Mouse (Mus musculus) MEL (cell line): ENCODE measurements around the gene Eif2b5. TPM values are rescaled to one million over a fixed set of nuclear protein-coding genes. Genes with fewer than 3 reads are reported as not detected.

Experiments
- DNase-seq: peaks from one replicate; pipeline ENCODE4 v3.0.0; 2011; ENCODE audit warnings: low read depth, low spot score
- H3K27ac ChIP-seq: 2 replicates; pipeline ENCODE4 v1.5.1; 2012; ENCODE audit warnings: low read depth, mild to moderate bottlenecking, control low read depth, low read length, moderate library complexity; ENCODE audit not compliant: control insufficient read depth
- H3K27me3 ChIP-seq, 2 experiments: fragments of 150-350 bp in 1 of 2; sonication (generic) in 1 of 2; 2 replicates each; pipeline ENCODE4 v1.6.1; 2012; ENCODE audit warnings: low read length in 2 of 2, mild to moderate bottlenecking in 2 of 2, improper control_type of control experiment in 1 of 2, moderate library complexity in 1 of 2; ENCODE audit not compliant: insufficient read depth in 2 of 2, control insufficient read depth in 1 of 2
- H3K36me3 ChIP-seq, 2 experiments: 2 replicates each; pipeline ENCODE4 v1.6.1; 2012 to 2014; ENCODE audit warnings: low read length in 2 of 2, improper control_type of control experiment in 1 of 2, inconsistent platforms in 1 of 2, mild to moderate bottlenecking in 1 of 2; ENCODE audit not compliant: insufficient read depth in 2 of 2, control insufficient read depth in 1 of 2
- H3K4me1 ChIP-seq, 2 experiments: fragments of 150-350 bp in 1 of 2; sonication (generic) in 1 of 2; 2 replicates each; pipeline ENCODE4 v1.6.1; 2012; ENCODE audit warnings: low read length in 2 of 2, improper control_type of control experiment in 1 of 2, mild to moderate bottlenecking in 1 of 2; ENCODE audit not compliant: insufficient read depth in 2 of 2, control insufficient read depth in 1 of 2
- H3K4me3 ChIP-seq, 2 experiments: fragments of 150-350 bp in 1 of 2; sonication (generic) in 1 of 2; 2 replicates each; pipeline ENCODE4 v1.5.1; 2012; ENCODE audit warnings: low read depth in 2 of 2, low read length in 2 of 2, mild to moderate bottlenecking in 2 of 2, moderate library complexity in 2 of 2, control low read depth in 1 of 2, improper control_type of control experiment in 1 of 2; ENCODE audit not compliant: control insufficient read depth in 1 of 2, insufficient read depth in 1 of 2
- H3K79me2 ChIP-seq: 2 replicates; pipeline ENCODE4 v1.6.1; 2012; ENCODE audit warnings: mild to moderate bottlenecking, low read length, moderate library complexity; ENCODE audit not compliant: control insufficient read depth, poor library complexity, insufficient read depth
- H3K9ac ChIP-seq: 2 replicates; pipeline ENCODE4 v1.6.1; 2012; ENCODE audit warnings: low read depth, mild to moderate bottlenecking, control low read depth, low read length, moderate library complexity; ENCODE audit not compliant: control insufficient read depth, poor library complexity, severe bottlenecking
- H3K9me3 ChIP-seq: fragments of 150-350 bp; sonication (generic); replicated peaks from 2 replicates; pipeline ENCODE4 v1.6.1; 2012; ENCODE audit warnings: mild to moderate bottlenecking, low read length, improper control_type of control experiment, moderate library complexity; ENCODE audit not compliant: insufficient read depth
- CHD2 ChIP-seq: IDR thresholded peaks from 2 replicates; pipeline ENCODE4 v1.6.1; 2011; ENCODE audit warnings: low read length, improper control_type of control experiment
- CTCF ChIP-seq, 3 experiments: IDR thresholded peaks in 2 of 3; conservative IDR thresholded peaks in 1 of 3; 2 replicates each; pipeline ENCODE4 v1.5.1; 2011 to 2012; ENCODE audit warnings: low read length in 3 of 3, low read depth in 2 of 3, mild to moderate bottlenecking in 2 of 3, improper control_type of control experiment in 1 of 3, inconsistent platforms in 1 of 3, mixed read lengths in 1 of 3, moderate library complexity in 1 of 3; ENCODE audit not compliant: control insufficient read depth in 1 of 3, insufficient read depth in 1 of 3, poor library complexity in 1 of 3, severe bottlenecking in 1 of 3
- E2F4 ChIP-seq: IDR thresholded peaks from 2 replicates; pipeline ENCODE4 v1.6.1; 2011; ENCODE audit warnings: low read depth, low read length, improper control_type of control experiment, borderline replicate concordance
- ELF1 ChIP-seq: IDR thresholded peaks from 2 replicates; pipeline ENCODE4 v1.6.1; 2014; ENCODE audit warnings: low read depth, mild to moderate bottlenecking, inconsistent platforms, low read length, improper control_type of control experiment, moderate library complexity
- EP300 ChIP-seq, 2 experiments: IDR thresholded peaks; 2 replicates each; pipeline ENCODE4 v1.6.1; 2011; ENCODE audit warnings: improper control_type of control experiment in 2 of 2, low read length in 2 of 2, low read depth in 1 of 2, mild to moderate bottlenecking in 1 of 2
- ETS1 ChIP-seq: IDR thresholded peaks from 2 replicates; pipeline ENCODE4 v1.6.1; 2012; ENCODE audit warnings: low read depth, mild to moderate bottlenecking, inconsistent platforms, low read length, improper control_type of control experiment, moderate library complexity
- GABPA ChIP-seq: IDR thresholded peaks from 2 replicates; pipeline ENCODE4 v1.6.1; 2012; ENCODE audit warnings: low read depth, mild to moderate bottlenecking, inconsistent platforms, low read length, improper control_type of control experiment, moderate library complexity
- HCFC1 ChIP-seq: IDR thresholded peaks from 2 replicates; pipeline ENCODE4 v1.6.1; 2012; ENCODE audit warnings: low read depth, mild to moderate bottlenecking, inconsistent platforms, low read length, improper control_type of control experiment, moderate library complexity
- JUND ChIP-seq: IDR thresholded peaks from 2 replicates; pipeline ENCODE4 v1.6.1; 2011; ENCODE audit warnings: low read depth, mild to moderate bottlenecking, improper control_type of control experiment, low read length
- KAT2A ChIP-seq: conservative IDR thresholded peaks from 2 replicates; pipeline ENCODE4 v1.6.1; 2012; ENCODE audit warnings: low read depth, low read length, improper control_type of control experiment, inconsistent platforms
- MAFK ChIP-seq: IDR thresholded peaks from 2 replicates; pipeline ENCODE4 v1.6.1; 2011; ENCODE audit warnings: low read depth, mild to moderate bottlenecking, low read length, improper control_type of control experiment, borderline replicate concordance
- MAZ ChIP-seq: IDR thresholded peaks from 2 replicates; pipeline ENCODE4 v1.6.1; 2012; ENCODE audit warnings: low read depth, mild to moderate bottlenecking, inconsistent platforms, low read length, improper control_type of control experiment
- MEF2A ChIP-seq: IDR thresholded peaks from 2 replicates; pipeline ENCODE4 v1.6.1; 2014; ENCODE audit warnings: low read depth, mild to moderate bottlenecking, inconsistent platforms, low read length, improper control_type of control experiment; ENCODE audit not compliant: poor library complexity, insufficient replicate concordance, severe bottlenecking; ENCODE audit errors: extremely low read depth
- MYB ChIP-seq: IDR thresholded peaks from 2 replicates; pipeline ENCODE4 v1.6.1; 2011; ENCODE audit warnings: mild to moderate bottlenecking, low read depth, low read length, improper control_type of control experiment
- NELFE ChIP-seq: IDR thresholded peaks from 2 replicates; pipeline ENCODE4 v1.6.1; 2011; ENCODE audit warnings: low read depth, low read length, improper control_type of control experiment
- POLR2AphosphoS2 ChIP-seq: IDR thresholded peaks from 2 replicates; pipeline ENCODE4 v1.6.1; 2011; ENCODE audit warnings: low read length, improper control_type of control experiment
- POLR2AphosphoS5 ChIP-seq: IDR thresholded peaks from 2 replicates; pipeline ENCODE4 v1.6.1; 2012; ENCODE audit warnings: low read depth, borderline replicate concordance, mild to moderate bottlenecking, inconsistent platforms, low read length, moderate library complexity, mixed read lengths
- RAD21 ChIP-seq: IDR thresholded peaks from 2 replicates; pipeline ENCODE4 v1.6.1; 2011; ENCODE audit warnings: mild to moderate bottlenecking, low read depth, low read length, improper control_type of control experiment
- RCOR1 ChIP-seq: IDR thresholded peaks from 2 replicates; pipeline ENCODE4 v1.6.1; 2012; ENCODE audit warnings: low read depth, mild to moderate bottlenecking, inconsistent platforms, low read length, improper control_type of control experiment
- TAL1 ChIP-seq: IDR thresholded peaks from 2 replicates; pipeline ENCODE4 v1.6.1; 2012; ENCODE audit warnings: mild to moderate bottlenecking, inconsistent platforms, low read length, moderate library complexity, mixed read lengths
- USF1 ChIP-seq: IDR thresholded peaks from 2 replicates; pipeline ENCODE4 v1.6.1; 2014; ENCODE audit warnings: low read depth, mild to moderate bottlenecking, inconsistent platforms, low read length, improper control_type of control experiment, moderate library complexity
- USF2 ChIP-seq, 2 experiments: IDR thresholded peaks; 2 replicates each; pipeline ENCODE4 v1.6.1; 2011 to 2012; ENCODE audit warnings: improper control_type of control experiment in 2 of 2, low read length in 2 of 2, borderline replicate concordance in 1 of 2, inconsistent platforms in 1 of 2, low read depth in 1 of 2, mild to moderate bottlenecking in 1 of 2; ENCODE audit not compliant: insufficient read depth in 1 of 2
- ZKSCAN1 ChIP-seq: IDR thresholded peaks from 2 replicates; pipeline ENCODE4 v1.6.1; 2012; ENCODE audit warnings: low read depth, mild to moderate bottlenecking, inconsistent platforms, low read length, improper control_type of control experiment, moderate library complexity
- ZMIZ1 ChIP-seq: IDR thresholded peaks from 2 replicates; pipeline ENCODE4 v1.6.1; 2012; ENCODE audit warnings: low read depth, mild to moderate bottlenecking, inconsistent platforms, low read length, improper control_type of control experiment, moderate library complexity
- ZNF384 ChIP-seq: IDR thresholded peaks from 2 replicates; pipeline ENCODE4 v1.6.1; 2012; ENCODE audit warnings: low read depth, mild to moderate bottlenecking, inconsistent platforms, low read length, improper control_type of control experiment
- polyA plus RNA-seq, 2 experiments: library from polyadenylated mRNA; stranded (reverse) in 1 of 2; unstranded in 1 of 2; fragments of >175 nt in 1 of 2; fragments of >200 nt in 1 of 2; gene quantifications; 2 replicates each; pipeline versions ENCODE4 v1.2.1 to v1.2.4; 2012; ENCODE audit warnings: low replicate concordance in 2 of 2, low read depth in 1 of 2; ENCODE audit not compliant: insufficient read length in 2 of 2, insufficient read depth in 1 of 2, missing spikeins in 1 of 2
- total RNA-seq: library from RNA; depleted of rRNA; stranded (reverse); fragments of 300-350 nt; gene quantifications from 2 replicates; pipeline ENCODE4 v1.2.3, GENCODE M21; 2012

Gene Eif2b5
- total and polyA plus RNA-seq, 3 experiments: 91.1 to 131 (median 115) TPM

- Histone ChIP-seq H3K27me3 (no peaks in the 10 kb centered on the region), H3K9ac (no peak overlapping the region), H3K27ac (no peak overlapping the region), H3K4me3 (no peak overlapping the region), H3K4me1 (peaks cover 0 to 6% of the 10 kb centered on the region in 2 experiments; a peak in 2 of 4 replicates), H3K9me3 (no peaks in the 10 kb centered on the region)
- DNase-seq: no peak
- TF ChIP-seq EP300 (IDR thresholded peaks at IDR 0.05; ENCODE audit: low read depth in 1 of 2, low read length in 2 of 2): no peak
- no peak for TF ChIP-seq E2F4
- TF ChIP-seq ETS1: no peak
- TF ChIP-seq MAZ: no peak
- no peak for TF ChIP-seq POLR2AphosphoS5
- TF ChIP-seq RAD21: no peak
- no peak for TF ChIP-seq CHD2
- no peak for TF ChIP-seq RCOR1
- TF ChIP-seq NELFE: no peak
- TF ChIP-seq JUND: no peak
- no peak for TF ChIP-seq KAT2A
- TF ChIP-seq, all 39 proteins: peak for 0
- H3K36me3 ChIP-seq: no peaks in the 10 kb centered on the region
- no peaks in the 10 kb centered on the region for H3K79me2 ChIP-seq
Observed at GRCm38 (mm10) chr16:20476857-20477256, 21.8 kb upstream of the Eif2b5 start.

- no peaks in the 10 kb centered on the region for H3K27me3 ChIP-seq
- no peak for TF ChIP-seq JUND
- no peak for TF ChIP-seq USF2 (IDR thresholded peaks at IDR 0.05; ENCODE audit: borderline replicate concordance in 1 of 2, insufficient read depth in 1 of 2, low read depth in 1 of 2, low read length in 2 of 2)
- TF ChIP-seq MAFK: no peak
- no peak for TF ChIP-seq HCFC1
- TF ChIP-seq USF1: no peak
- no peak for TF ChIP-seq KAT2A
- TF ChIP-seq POLR2AphosphoS2: no peak
- TF ChIP-seq MEF2A: no peak
- TF ChIP-seq ZMIZ1: no peak
- no peak for TF ChIP-seq RAD21
- TF ChIP-seq GABPA: no peak
- no peak for TF ChIP-seq ELF1
- TF ChIP-seq RCOR1: no peak
- no peak for TF ChIP-seq CTCF (IDR thresholded peaks at IDR 0.05 in 2 of 3, conservative IDR thresholded peaks at IDR 0.05 in 1 of 3; ENCODE audit: control insufficient read depth in 1 of 3, insufficient read depth in 1 of 3, low read depth in 2 of 3, low read length in 3 of 3, poor library complexity in 1 of 3, severe bottlenecking in 1 of 3)
- TF ChIP-seq ZNF384: no peak
- TF ChIP-seq MYB: no peak
- no peak for TF ChIP-seq ZKSCAN1
- TF ChIP-seq TAL1: no peak
- H3K27ac ChIP-seq: no peak overlapping the region
- H3K36me3 ChIP-seq: no peaks in the 10 kb centered on the region
- no peak overlapping the region for H3K9ac ChIP-seq
- H3K9me3 ChIP-seq: no peaks in the 10 kb centered on the region
- no peaks in the 10 kb centered on the region for H3K79me2 ChIP-seq
- DNase-seq: no peak
- no peak overlapping the region for H3K4me3 ChIP-seq
- peaks cover 0 to 6% of the 10 kb centered on the region in 2 experiments; a peak in 2 of 4 replicates for H3K4me1 ChIP-seq
Observed at GRCm38 (mm10) chr16:20477270-20477669, 21.3 kb upstream of the Eif2b5 start.
